Mouse (Mus musculus): ENCODE results near the gene Lysmd1.

The Lysmd1 gene

GRCm38 (mm10) chr3:95173256-95173949, 39.5 kb downstream of the Lysmd1 start:
- in situ Hi-C loops (cut with MboI, MseI), result no loop called here

- in situ Hi-C loops (cut with MboI, MseI), result no loop called here
Observed at GRCm38 (mm10) chr3:95174011-95174592, 40.2 kb downstream of the Lysmd1 start.

DNA sequence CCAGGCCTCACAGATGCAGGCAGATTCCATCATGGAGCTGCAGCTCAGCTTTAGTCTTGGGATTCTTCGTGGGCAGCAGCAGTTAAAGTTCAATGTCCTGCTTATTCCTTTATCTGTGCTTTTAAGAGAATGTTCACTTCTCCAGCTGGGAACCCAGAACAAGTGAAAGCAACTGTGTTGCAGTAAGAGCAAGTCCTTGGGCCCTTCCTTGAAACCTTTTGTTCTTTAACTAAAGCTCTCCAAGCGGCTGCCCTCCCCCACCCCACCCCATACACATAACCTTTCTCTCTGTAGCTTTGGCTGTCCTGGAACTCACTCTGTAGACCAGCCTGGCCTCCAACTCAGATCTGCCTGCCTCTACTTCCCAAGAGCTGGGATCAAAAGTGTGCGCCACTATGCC, 42.6 kb downstream of the Lysmd1 start:
- in situ Hi-C loops (cut with MboI, MseI), result no loop called here

GRCm38 (mm10) chr3:95177583-95177982, 43.7 kb downstream of the Lysmd1 start:
- in situ Hi-C loops (cut with MboI, MseI), result no loop called here

- in situ Hi-C loops (cut with MboI, MseI), result no loop called here
Observed at GRCm38 (mm10) chr3:95178948-95179347, 45.1 kb downstream of the Lysmd1 start.

DNA sequence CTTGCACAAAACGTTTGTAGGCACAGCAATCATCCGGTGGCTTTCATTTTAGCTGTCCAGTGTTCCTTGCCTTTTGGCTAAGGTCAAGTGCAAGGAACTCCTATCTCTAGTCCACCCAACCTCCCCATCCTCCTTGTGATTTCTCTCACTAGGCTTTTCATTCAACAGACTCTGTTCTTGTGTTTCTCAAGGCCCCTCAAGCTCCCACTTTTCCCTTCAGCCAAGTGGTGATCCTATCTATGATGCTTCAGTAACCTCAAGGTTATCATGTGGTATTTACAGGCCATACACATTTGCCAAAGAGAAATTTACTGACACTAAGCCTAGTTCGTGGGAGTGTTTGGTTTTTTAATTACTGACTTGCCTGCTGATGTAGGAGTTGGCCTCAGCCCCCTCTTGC, 46.0 kb downstream of the Lysmd1 start:
- in situ Hi-C loops (cut with MboI, MseI), result no loop called here

GRCm38 (mm10) chr3:95181841-95182240, 48.0 kb downstream of the Lysmd1 start:
- in situ Hi-C loops (cut with MboI, MseI), result no loop called here

DNA sequence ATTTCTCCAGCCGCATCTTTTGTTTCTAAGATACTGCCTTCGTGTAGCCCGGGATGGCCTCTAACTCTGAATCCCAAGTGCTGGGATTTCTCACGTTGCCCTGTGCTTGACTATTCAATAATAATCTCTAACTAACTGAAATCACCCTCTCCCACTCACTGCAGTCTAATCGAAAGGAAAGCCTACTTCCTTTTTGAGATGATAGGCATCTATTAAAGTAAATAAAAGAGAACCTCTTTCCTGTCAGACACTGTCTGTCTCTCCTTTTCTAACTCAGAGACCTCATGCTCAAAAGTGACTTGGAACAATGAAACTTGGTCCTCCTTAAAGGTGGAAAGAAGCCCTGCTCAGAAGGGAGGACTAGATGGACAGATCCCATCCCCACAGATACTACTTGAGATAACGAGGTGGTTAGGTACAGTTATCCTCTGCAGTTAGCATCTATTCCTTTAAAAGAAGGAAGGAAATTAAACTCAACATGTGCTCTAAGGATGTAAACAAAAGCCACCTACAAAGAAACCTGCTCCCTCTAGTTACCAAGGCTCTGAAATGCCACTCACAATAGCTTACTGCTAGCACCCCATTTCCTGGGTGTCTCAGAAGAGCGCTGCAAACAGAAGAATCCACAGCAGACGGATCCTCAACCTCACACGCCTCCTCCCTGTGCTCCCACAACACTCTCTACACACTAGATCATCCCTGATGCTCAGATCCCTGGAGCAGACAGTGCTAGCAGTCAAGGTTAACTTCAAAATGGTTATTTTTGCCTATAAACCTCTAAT, 51.1 kb downstream of the Lysmd1 start:
- in situ Hi-C loops (cut with MboI, MseI), result no loop called here

DNA sequence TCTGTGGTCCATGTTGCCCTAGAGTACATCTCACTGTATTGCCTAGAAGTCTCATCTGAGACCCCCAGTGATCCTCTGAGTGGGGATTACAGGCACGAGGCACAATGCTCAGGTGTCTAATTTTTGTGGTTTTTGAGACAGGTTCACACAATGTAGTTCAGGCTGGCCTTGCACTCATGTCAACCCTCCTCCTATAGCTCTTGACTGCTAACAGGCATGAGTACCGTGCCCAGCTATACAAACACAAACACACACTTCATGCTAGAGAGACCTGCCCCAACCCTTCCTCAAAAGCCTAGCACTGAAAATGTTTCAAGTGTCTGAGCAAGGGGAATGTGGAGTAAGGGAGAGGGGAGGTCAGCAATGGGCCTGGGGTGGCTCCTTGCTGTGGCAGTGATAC, 52.2 kb downstream of the Lysmd1 start:
- in situ Hi-C loops (cut with MboI, MseI), result no loop called here

- in situ Hi-C loops (cut with MboI, MseI), result no loop called here
Observed at GRCm38 (mm10) chr3:95186888-95187287, 53.0 kb downstream of the Lysmd1 start.
